Mouse (Mus musculus) midbrain, embryonic 12.5 days (tissue): ENCODE measurements around the gene Stk32b. TPM values are rescaled to one million over a fixed set of nuclear protein-coding genes. Genes with fewer than 3 reads are reported as not detected.

Experiments
- ATAC-seq: fragments of 200-750 bp; cut with Nextera tagmentation; 2 replicates; pipeline ENCODE4 v1.8.0; 2017; ENCODE audit warnings: low read depth, moderate TSS enrichment, moderate library complexity; ENCODE audit not compliant: low FRiP score
- H3K27ac ChIP-seq: fragments of 300-500 bp; sonication (generic); replicated peaks from 2 replicates; pipeline ENCODE4 v1.5.1; 2016; ENCODE audit warnings: mild to moderate bottlenecking
- H3K27me3 ChIP-seq: fragments of 300-500 bp; sonication (generic); 2 replicates; pipeline ENCODE4 v1.6.1; 2016; ENCODE audit warnings: mild to moderate bottlenecking
- H3K36me3 ChIP-seq: fragments of 300-500 bp; sonication (generic); 2 replicates; pipeline ENCODE4 v1.6.1; 2016
- H3K4me1 ChIP-seq: fragments of 300-500 bp; sonication (generic); 2 replicates; pipeline ENCODE4 v1.6.1; 2016
- H3K4me2 ChIP-seq: fragments of 300-500 bp; sonication (generic); replicated peaks from 2 replicates; pipeline ENCODE4 v1.6.1; 2016; ENCODE audit warnings: mild to moderate bottlenecking, moderate library complexity
- H3K4me3 ChIP-seq: fragments of 300-500 bp; sonication (generic); 2 replicates; pipeline ENCODE4 v1.5.1; 2016; ENCODE audit warnings: mild to moderate bottlenecking
- H3K9ac ChIP-seq: fragments of 300-500 bp; sonication (generic); replicated peaks from 2 replicates; pipeline ENCODE4 v1.6.1; 2016; ENCODE audit warnings: mild to moderate bottlenecking, moderate library complexity
- H3K9me3 ChIP-seq: fragments of 300-500 bp; sonication (generic); 2 replicates; pipeline ENCODE4 v1.6.1; 2016; ENCODE audit warnings: mild to moderate bottlenecking
- WGBS: fragments of 180-500 bp; shearing (Covaris S2); methylation state at CpG from one replicate; pipeline ENCODE4 v1.1.7; 2016; 5-methylcytosine and 5-hydroxymethylcytosine counted together
- polyA plus RNA-seq: library from polyadenylated mRNA; unstranded; fragments of >200 nt; fragmentation: Nextera tagmentation; extraction: Ambion mirVana; gene quantifications from 2 replicates; pipeline ENCODE4 v1.2.1, GENCODE M21; 2016

Gene Stk32b
- polyA plus RNA-seq, 1 experiment from 2014 or later: 5.9 TPM

DNA sequence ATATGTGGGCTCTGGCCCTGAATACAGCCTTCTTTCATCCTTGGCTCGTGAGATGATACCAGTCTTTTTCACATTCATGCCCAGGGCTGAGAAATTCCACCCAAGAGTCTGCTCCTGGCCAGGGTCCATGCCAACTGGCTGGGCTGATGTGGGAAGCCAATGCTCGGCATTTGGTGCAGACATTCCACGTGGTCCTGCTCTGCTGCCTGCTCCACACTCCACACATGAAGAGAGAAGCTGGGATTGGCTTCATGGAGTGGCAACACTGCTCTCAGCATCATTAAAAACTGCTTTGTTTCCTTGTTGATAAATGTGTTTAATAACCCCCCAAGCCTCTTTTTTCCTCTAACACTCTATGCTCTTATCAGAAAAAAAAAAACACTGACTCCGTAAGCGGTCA lies 61.8 kb downstream of the Stk32b start:
- Histone ChIP-seq H3K4me3 (no peak overlapping the region), H3K9me3 (no peaks in the 10 kb centered on the region), H3K9ac (no peak overlapping the region), H3K27me3 (no peaks in the 10 kb centered on the region), H3K4me1 (peaks cover 5% of the 10 kb centered on the region; the same call in 1 of the 2 replicates), H3K36me3 (no peaks in the 10 kb centered on the region), H3K4me2 (no peak overlapping the region), H3K27ac (no peak overlapping the region)
- no peak for ATAC-seq
- WGBS: 83% methylated on average over 5 of the region's 5 CpGs

DNA sequence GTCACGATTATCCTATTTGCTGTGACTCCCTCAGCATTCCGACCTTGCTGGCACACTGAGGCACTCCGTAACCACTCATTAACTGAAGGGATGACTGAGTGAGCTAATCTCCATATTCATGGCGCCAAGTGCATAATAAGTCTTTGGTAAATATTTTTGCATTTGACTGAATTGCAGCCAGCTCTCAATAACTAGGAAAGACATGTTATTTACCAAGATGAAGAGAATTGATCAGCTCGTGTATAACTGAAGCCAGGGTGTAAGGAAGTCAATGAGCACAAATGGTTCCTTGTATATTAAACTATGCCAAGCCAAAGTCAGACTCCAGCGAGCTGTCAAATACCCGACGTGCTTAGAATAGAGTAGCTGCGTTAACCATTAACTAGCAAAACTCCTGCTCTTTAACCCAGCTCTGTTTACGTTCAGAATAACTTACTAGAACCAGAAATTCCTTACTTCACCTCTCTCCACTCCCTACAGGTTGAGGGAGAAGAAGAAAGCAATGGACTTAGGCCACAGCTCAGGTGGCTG lies 66.2 kb downstream of the Stk32b start:
- Histone ChIP-seq H3K27ac (no peak overlapping the region), H3K27me3 (no peaks in the 10 kb centered on the region), H3K4me2 (no peak overlapping the region), H3K4me3 (no peak overlapping the region), H3K9ac (no peak overlapping the region), H3K36me3 (no peaks in the 10 kb centered on the region), H3K9me3 (0 out of 2 replicates have a peak, but pooled peaks cover 3% of the 10 kb centered on the region), H3K4me1 (no peaks in the 10 kb centered on the region)
- ATAC-seq: no peak
- WGBS: 62% methylated on average over 10 of the region's 10 CpGs

GRCm38 (mm10) chr5:37650089-37650601 lies 66.8 kb downstream of the Stk32b start:
- Histone ChIP-seq H3K36me3 (no peaks in the 10 kb centered on the region), H3K27ac (no peak overlapping the region), H3K9ac (no peak overlapping the region), H3K4me2 (no peak overlapping the region), H3K27me3 (no peaks in the 10 kb centered on the region), H3K4me1 (no peaks in the 10 kb centered on the region), H3K9me3 (0 out of 2 replicates have a peak, but pooled peaks cover 3% of the 10 kb centered on the region), H3K4me3 (no peak overlapping the region)
- ATAC-seq: no peak
- 90% methylated on average over 1 of the region's 1 CpGs for WGBS

DNA sequence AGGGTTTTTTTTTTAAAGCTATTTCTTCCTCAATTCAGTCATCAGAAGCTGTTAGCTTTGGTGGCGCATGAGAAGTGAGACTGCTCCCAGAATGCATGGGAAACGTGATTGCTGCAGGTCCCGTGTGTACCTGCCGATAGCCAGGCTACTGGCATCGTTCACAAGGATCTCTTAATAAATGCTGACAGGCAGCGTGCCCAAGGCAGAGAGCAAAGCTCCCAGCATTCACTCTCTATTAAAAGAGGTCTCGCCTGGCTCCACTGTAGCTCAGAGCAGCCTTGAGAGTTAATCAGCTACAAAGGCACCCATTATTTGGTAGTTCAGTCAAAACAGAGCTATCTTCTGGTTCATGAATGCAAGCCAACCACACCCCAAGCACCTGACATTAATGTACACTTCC lies 72.9 kb downstream of the Stk32b start:
- H3K4me1 ChIP-seq: no peaks in the 10 kb centered on the region
- no peak overlapping the region for H3K27ac ChIP-seq
- no peaks in the 10 kb centered on the region for H3K36me3 ChIP-seq
- ATAC-seq: no peak
- whole genome bisulfite sequencing: 76% methylated on average over 7 of the region's 7 CpGs
- H3K4me3 ChIP-seq: no peak overlapping the region
- no peak overlapping the region for H3K9ac ChIP-seq
- no peak overlapping the region for H3K4me2 ChIP-seq
- H3K27me3 ChIP-seq: no peaks in the 10 kb centered on the region
- H3K9me3 ChIP-seq: 0 out of 2 replicates have a peak, but pooled peaks cover 3% of the 10 kb centered on the region

DNA sequence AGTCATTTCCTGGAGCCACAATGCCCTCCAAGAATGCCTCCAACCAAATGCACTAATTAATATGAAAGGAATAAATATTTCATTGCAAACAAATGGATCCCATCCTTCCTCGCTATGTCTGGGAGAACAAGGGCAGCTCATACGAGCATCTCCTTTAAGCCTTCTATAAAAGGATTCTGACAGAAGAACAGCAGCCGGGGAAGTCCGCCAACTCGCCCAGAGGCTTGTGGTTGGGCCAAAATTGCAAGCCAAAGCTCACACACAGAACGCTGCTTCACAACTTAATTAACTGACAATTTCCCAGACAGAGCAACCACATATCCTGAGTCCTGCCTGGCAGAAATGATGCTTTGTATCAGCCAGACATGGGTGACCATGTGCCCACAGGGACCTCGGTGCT lies 74.5 kb downstream of the Stk32b start:
- WGBS: 79% methylated on average over 7 of the region's 7 CpGs
- no peaks in the 10 kb centered on the region for H3K9me3 ChIP-seq
- no peak overlapping the region for H3K4me3 ChIP-seq
- no peak for ATAC-seq
- no peaks in the 10 kb centered on the region for H3K4me1 ChIP-seq
- no peak overlapping the region for H3K4me2 ChIP-seq
- H3K36me3 ChIP-seq: no peaks in the 10 kb centered on the region
- H3K27ac ChIP-seq: no peak overlapping the region
- H3K27me3 ChIP-seq: no peaks in the 10 kb centered on the region
- no peak overlapping the region for H3K9ac ChIP-seq

GRCm38 (mm10) chr5:37634791-37635190 lies 82.2 kb downstream of the Stk32b start:
- 66% methylated on average over 2 of the region's 2 CpGs for WGBS
- no peak overlapping the region for H3K4me2 ChIP-seq
- peaks cover 2% of the 10 kb centered on the region; the same call in 1 of the 2 replicates for H3K9me3 ChIP-seq
- H3K4me3 ChIP-seq: no peak overlapping the region
- H3K36me3 ChIP-seq: no peaks in the 10 kb centered on the region
- no peak overlapping the region for H3K27ac ChIP-seq
- H3K27me3 ChIP-seq: no peaks in the 10 kb centered on the region
- H3K9ac ChIP-seq: no peak overlapping the region
- ATAC-seq: no peak
- no peaks in the 10 kb centered on the region for H3K4me1 ChIP-seq

DNA sequence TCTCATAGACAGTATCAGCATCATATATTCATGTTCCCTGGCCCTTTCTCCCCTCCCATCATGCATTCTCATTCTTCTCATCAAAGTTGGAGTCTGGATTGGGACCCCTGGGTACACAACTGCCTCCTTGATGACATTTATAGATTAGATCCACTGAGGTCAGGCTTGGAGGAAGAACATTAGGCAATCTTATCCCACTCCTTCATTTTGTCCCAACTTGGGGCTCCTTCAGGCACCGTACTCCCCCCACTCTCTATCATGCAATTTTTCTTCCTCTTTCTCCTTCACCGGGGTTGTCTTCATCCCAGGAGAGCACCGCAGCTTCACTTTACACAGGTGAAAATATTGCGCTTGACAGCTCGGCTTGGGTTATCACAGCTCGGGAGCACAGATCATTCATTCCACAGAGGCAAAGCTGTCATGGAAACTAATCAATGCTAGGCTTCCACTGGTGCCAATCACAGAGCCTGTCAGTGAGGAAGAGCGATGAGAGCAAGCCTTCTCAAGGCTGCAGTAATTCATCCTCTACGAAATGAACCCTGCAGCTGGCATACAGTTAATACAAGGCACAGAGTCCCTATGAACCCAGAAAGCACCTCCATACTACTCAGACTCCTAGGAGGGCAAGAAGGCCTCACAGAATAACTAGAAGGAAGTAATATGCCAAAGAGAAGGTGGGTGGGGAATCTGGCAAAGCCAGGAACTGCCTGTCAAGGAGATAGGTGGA lies 89.4 kb downstream of the Stk32b start:
- Histone ChIP-seq H3K4me3 (no peak overlapping the region), H3K9ac (no peak overlapping the region), H3K27me3 (no peaks in the 10 kb centered on the region), H3K4me2 (no peak overlapping the region), H3K27ac (no peak overlapping the region), H3K9me3 (peaks cover 4% of the 10 kb centered on the region; the same call in 1 of the 2 replicates), H3K4me1 (no peaks in the 10 kb centered on the region), H3K36me3 (no peaks in the 10 kb centered on the region)
- ATAC-seq: no peak
- 89% methylated on average over 8 of the region's 8 CpGs for WGBS

DNA sequence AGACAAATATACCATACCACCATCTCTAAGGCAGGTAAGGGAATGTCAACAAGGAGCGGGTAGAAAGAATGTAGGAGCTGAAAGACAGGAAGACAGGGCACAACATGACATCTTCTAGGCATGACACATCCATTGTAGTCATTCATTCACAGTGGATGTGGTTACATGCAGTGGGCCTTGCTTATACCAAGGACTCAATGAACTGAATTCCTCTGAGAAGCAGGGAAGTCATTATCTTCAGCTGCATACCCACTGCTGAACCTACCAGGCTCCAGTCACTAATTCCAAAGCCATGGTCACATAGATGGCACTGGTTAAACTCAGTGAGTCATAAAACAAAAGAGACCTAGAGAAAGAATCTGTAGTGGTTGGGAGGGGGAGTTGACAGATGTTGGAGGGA lies 105.1 kb downstream of the Stk32b start:
- H3K27me3 ChIP-seq: no peaks in the 10 kb centered on the region
- H3K27ac ChIP-seq: no peak overlapping the region
- 90% methylated on average over 1 of the region's 1 CpGs for WGBS
- no peak overlapping the region for H3K4me2 ChIP-seq
- H3K4me1 ChIP-seq: no peaks in the 10 kb centered on the region
- H3K36me3 ChIP-seq: no peaks in the 10 kb centered on the region
- H3K9me3 ChIP-seq: no peaks in the 10 kb centered on the region
- ATAC-seq: no peak
- H3K9ac ChIP-seq: no peak overlapping the region
- H3K4me3 ChIP-seq: no peak overlapping the region

DNA sequence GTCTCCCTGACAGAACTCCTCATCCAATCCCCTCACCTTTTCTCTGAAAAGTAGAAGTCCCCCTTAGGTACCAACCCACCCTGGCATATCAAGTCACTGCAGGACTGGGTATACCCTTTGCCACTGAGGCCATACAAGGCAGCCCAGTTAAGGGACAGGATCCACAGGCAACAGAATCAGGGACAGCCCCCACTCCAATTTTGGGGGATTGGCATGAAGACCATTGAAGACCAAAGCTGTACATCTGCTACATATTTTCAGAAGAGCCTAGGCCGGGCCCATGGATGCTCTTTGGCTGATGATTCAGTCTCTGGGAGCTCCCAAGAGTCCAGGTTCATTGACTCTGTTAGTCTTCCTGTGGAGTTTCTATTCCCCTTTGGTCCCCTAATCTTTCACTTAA lies 117.4 kb downstream of the Stk32b start:
- no peak overlapping the region for H3K27ac ChIP-seq
- 82% methylated on average over 1 of the region's 1 CpGs for WGBS
- H3K9ac ChIP-seq: no peak overlapping the region
- no peak overlapping the region for H3K4me3 ChIP-seq
- no peaks in the 10 kb centered on the region for H3K27me3 ChIP-seq
- no peak overlapping the region for H3K4me2 ChIP-seq
- no peaks in the 10 kb centered on the region for H3K36me3 ChIP-seq
- no peak for ATAC-seq
- H3K9me3 ChIP-seq: no peaks in the 10 kb centered on the region
- no peaks in the 10 kb centered on the region for H3K4me1 ChIP-seq

DNA sequence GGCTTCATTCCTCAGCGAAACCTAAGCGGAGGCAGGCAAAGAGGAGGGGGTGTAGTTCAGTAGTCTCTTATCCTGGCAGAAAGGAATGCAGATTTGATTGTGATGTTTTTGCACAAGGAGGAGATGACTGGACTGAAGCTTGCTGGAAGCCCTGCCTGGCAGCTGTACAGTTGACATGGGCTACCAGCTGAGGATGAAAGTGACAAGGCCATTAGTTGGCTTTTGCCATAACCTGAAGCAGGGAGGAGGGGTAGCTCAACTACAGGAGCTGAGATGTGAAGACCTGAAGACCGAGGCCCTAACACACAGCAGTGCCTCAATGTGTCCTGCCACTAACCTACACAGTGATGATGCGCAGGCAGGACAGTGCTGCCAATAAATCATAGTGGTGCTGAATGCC lies 118.7 kb downstream of the Stk32b start:
- Histone ChIP-seq H3K27me3 (no peaks in the 10 kb centered on the region), H3K4me2 (no peak overlapping the region), H3K36me3 (no peaks in the 10 kb centered on the region), H3K9me3 (no peaks in the 10 kb centered on the region), H3K4me1 (no peaks in the 10 kb centered on the region), H3K9ac (no peak overlapping the region), H3K4me3 (no peak overlapping the region), H3K27ac (no peak overlapping the region)
- ATAC-seq: no peak
- WGBS: 89% methylated on average over 4 of the region's 4 CpGs

DNA sequence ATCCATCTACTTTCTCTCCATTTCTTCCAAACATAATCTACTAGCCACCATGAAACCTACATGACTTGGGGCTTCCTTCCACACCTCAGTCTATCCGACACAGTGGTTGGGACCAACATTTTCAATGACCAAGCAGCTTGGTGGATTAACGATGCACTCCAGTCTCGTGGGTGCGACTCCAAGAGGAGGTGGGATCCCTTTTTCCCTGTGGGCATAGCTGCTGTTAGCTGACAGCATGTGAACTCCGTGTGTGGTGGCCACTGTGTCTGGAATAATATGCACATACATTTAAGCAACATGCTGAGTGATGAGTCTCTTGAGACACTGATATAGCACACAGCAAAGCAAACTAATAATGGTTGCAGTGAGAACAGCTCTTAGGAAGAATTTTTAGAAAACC lies 124.6 kb downstream of the Stk32b start:
- Histone ChIP-seq H3K9ac (no peak overlapping the region), H3K27ac (no peak overlapping the region), H3K4me2 (no peak overlapping the region), H3K36me3 (no peaks in the 10 kb centered on the region), H3K4me3 (no peak overlapping the region), H3K4me1 (no peaks in the 10 kb centered on the region), H3K27me3 (no peaks in the 10 kb centered on the region), H3K9me3 (no peaks in the 10 kb centered on the region)
- 83% methylated on average over 5 of the region's 5 CpGs for WGBS
- no peak for ATAC-seq

DNA sequence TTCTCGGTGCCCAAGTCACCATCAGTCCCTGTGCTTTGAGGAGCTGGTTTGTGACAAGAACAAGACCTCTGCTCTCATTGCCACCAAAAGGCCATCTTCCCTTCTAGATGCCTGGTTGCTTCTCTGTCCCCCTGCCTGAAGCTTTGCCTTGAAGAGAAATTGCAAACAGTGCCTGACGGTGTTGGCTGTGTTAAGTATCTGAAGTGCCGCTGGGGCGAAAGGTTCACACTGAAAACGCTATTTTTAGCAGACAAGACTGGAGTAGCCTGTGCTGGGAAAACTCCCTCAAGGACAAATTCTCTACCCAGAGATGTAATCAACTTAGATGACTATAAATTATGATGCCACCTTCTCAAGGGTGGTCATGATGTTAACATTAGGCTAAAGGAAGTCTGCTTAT lies 129.1 kb downstream of the Stk32b start:
- Histone ChIP-seq H3K4me1 (no peaks in the 10 kb centered on the region), H3K36me3 (no peaks in the 10 kb centered on the region), H3K27me3 (no peaks in the 10 kb centered on the region), H3K27ac (no peak overlapping the region), H3K9ac (no peak overlapping the region), H3K4me3 (no peak overlapping the region), H3K9me3 (no peaks in the 10 kb centered on the region), H3K4me2 (no peak overlapping the region)
- 91% methylated on average over 5 of the region's 5 CpGs for WGBS
- ATAC-seq: no peak
